Mouse (Mus musculus) midbrain, embryonic 14.5 days (tissue): ENCODE data around the gene Ajuba. TPM values are rescaled to one million over a fixed set of nuclear protein-coding genes. Genes with fewer than 3 reads are reported as not detected.

ENCODE experiments used
- ATAC-seq: fragments of 200-750 bp; cut with Nextera tagmentation; 2 replicates; pipeline ENCODE4 v1.8.0; 2017; ENCODE audit warnings: moderate number of reproducible peaks, moderate library complexity; ENCODE audit not compliant: low FRiP score, low TSS enrichment
- DNase-seq: peaks from one replicate; pipeline ENCODE4 v3.0.0-alpha.2; 2015
- H3K27ac ChIP-seq: fragments of 300-500 bp; sonication (generic); replicated peaks from 2 replicates; pipeline ENCODE4 v1.5.1; 2014; ENCODE audit warnings: mild to moderate bottlenecking, low read depth, low read length, moderate library complexity
- H3K27me3 ChIP-seq: fragments of 300-500 bp; sonication (generic); 2 replicates; pipeline ENCODE4 v1.6.1; 2014; ENCODE audit warnings: low read length, control low read depth, mixed read lengths; ENCODE audit not compliant: control insufficient read depth, insufficient read depth
- H3K36me3 ChIP-seq: fragments of 300-500 bp; sonication (generic); 2 replicates; pipeline ENCODE4 v1.6.1; 2014; ENCODE audit warnings: low read length, control low read depth; ENCODE audit not compliant: control insufficient read depth, insufficient read depth
- H3K4me1 ChIP-seq: fragments of 300-500 bp; sonication (generic); 2 replicates; pipeline ENCODE4 v1.6.1; 2014; ENCODE audit warnings: mild to moderate bottlenecking, antibody characterized with exemption, low read length, control low read depth; ENCODE audit not compliant: control insufficient read depth, insufficient read depth
- H3K4me2 ChIP-seq: fragments of 300-500 bp; sonication (generic); 2 replicates; pipeline ENCODE4 v1.6.1; 2014; ENCODE audit warnings: mild to moderate bottlenecking, low read length, moderate library complexity
- H3K4me3 ChIP-seq: fragments of 300-500 bp; sonication (generic); replicated peaks from 2 replicates; pipeline ENCODE4 v1.5.1; 2014; ENCODE audit warnings: low read depth, low read length
- H3K9ac ChIP-seq: fragments of 300-500 bp; sonication (generic); replicated peaks from 2 replicates; pipeline ENCODE4 v1.6.1; 2014; ENCODE audit warnings: mild to moderate bottlenecking, low read length, moderate library complexity
- H3K9me3 ChIP-seq: fragments of 300-500 bp; sonication (generic); 2 replicates; pipeline ENCODE4 v1.6.1; 2016; ENCODE audit warnings: low read length, control low read depth, mixed read lengths; ENCODE audit not compliant: control insufficient read depth
- WGBS: fragments of 180-500 bp; shearing (Covaris S2); extraction: QIAGEN DNeasy Blood & Tissue Kit; methylation state at CpG from one replicate; pipeline ENCODE4 v1.1.7; 2014; 5-methylcytosine and 5-hydroxymethylcytosine counted together
- polyA plus RNA-seq: library from polyadenylated mRNA; unstranded; fragments of >200 nt; fragmentation: Nextera tagmentation; extraction: Ambion mirVana; gene quantifications from 2 replicates; pipeline ENCODE4 v1.2.1, GENCODE M21; 2014

Gene Ajuba
- polyA plus RNA-seq, 1 experiment from 2014 or later: 4.8 TPM

DNA sequence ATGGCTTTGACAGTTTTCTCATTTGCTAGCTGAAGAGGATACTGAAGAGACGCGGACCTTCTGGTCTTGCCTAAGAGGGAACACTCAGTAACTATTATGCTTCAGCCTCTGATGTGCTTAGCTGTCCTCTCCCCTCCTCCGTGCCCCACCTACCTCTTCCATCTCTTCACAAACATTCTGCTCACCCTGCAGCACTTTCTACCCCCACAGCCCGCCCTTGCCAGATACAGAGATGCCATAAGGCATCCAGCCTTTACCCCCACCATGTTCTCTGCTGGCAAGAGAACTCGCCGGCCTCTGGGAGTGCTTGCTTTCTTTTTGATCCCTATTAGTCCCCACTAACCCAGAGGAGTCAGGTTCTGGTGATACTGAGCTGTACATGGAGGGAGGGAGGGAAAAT lies 33.3 kb upstream of the Ajuba start:
- Histone ChIP-seq H3K36me3 (peaks cover 30% of the 10 kb centered on the region), H3K9me3 (no peaks in the 10 kb centered on the region), H3K27me3 (no peaks in the 10 kb centered on the region), H3K4me1 (no peaks in the 10 kb centered on the region; the same call in 1 of the 2 replicates), H3K4me3 (no peak overlapping the region), H3K27ac (no peak overlapping the region), H3K4me2 (no peak overlapping the region), H3K9ac (no peak overlapping the region)
- 77% methylated on average over 6 of the region's 6 CpGs for WGBS
- no peak for DNase-seq
- ATAC-seq: no peak

DNA sequence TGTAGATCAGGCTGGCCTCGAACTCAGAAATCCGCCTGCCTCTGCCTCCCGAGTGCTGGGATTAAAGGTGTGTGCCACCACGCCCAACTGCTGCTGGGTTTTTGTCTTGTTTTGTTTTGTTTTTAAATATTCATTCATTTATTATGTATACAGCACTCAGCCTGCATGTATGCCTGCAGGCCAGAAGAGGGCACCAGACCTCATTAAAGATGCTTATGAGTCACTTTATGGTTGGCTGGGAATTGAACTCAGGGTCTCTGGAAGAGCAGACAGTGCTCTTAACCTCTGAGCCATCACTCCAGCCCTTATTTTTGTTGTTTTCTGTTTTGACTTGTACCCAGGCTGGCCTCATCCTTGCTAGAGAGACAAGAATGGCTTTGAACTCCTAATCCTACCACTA lies 32.6 kb upstream of the Ajuba start:
- Histone ChIP-seq H3K9ac (no peak overlapping the region), H3K36me3 (peaks cover 23% of the 10 kb centered on the region), H3K9me3 (no peaks in the 10 kb centered on the region), H3K4me1 (peaks cover under 1% of the 10 kb centered on the region; the same call in 1 of the 2 replicates), H3K27ac (no peak overlapping the region), H3K4me2 (no peak overlapping the region), H3K4me3 (no peak overlapping the region), H3K27me3 (no peaks in the 10 kb centered on the region)
- peak; percentile 60 for DNase-seq
- ATAC-seq: no peak
- 75% methylated on average over 4 of the region's 4 CpGs for WGBS

DNA sequence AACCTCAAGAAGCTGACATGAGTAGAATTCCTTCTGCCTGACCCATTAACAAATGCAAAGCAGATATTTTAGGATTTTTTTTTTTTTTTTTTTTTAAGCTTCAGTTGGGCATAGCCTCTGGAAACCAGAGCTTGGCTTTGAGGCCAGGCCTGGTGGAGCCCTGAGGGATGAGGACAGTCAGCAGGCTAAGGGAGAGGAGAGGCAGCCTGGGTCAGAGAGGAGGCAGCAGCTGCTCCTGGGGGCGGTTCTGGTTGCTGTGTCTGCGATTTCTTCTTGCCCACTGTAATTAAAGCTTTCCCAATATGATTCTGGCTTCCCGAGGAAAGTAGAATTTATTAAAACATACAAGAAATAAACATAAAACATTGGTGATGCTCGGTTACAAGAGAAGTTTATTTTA lies 31.9 kb upstream of the Ajuba start:
- Histone ChIP-seq H3K4me2 (no peak overlapping the region), H3K27ac (no peak overlapping the region), H3K9ac (no peak overlapping the region), H3K9me3 (no peaks in the 10 kb centered on the region), H3K36me3 (peaks cover 19% of the 10 kb centered on the region), H3K27me3 (no peaks in the 10 kb centered on the region), H3K4me3 (no peak overlapping the region), H3K4me1 (peaks cover 7% of the 10 kb centered on the region; the same call in 1 of the 2 replicates)
- WGBS: 77% methylated on average over 4 of the region's 4 CpGs
- DNase-seq (no peak), ATAC-seq (no peak)

DNA sequence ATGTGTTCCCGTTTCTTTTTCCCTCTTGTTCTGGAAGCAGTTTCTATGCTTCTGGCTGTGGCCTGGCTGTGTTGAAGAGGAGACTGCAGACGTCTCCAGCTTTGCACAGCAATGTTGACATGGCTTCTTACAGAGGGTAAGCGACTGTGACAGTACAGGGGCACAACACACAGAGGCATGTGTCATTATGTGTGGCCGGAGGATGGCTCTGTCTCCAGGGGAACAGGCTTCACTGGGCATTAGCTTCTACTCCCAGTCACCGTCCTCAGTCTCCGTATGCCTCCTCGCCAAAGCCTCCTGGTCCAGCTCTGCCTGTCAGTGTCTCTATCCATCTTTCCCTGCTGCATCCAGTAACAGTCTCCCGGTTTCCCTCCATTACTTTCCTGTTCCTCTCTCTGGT lies 29.9 kb upstream of the Ajuba start:
- Histone ChIP-seq H3K9ac (no peak overlapping the region), H3K9me3 (no peaks in the 10 kb centered on the region), H3K4me1 (peaks cover 14% of the 10 kb centered on the region; the same call in 1 of the 2 replicates), H3K4me3 (no peak overlapping the region), H3K27ac (no peak overlapping the region), H3K36me3 (peaks cover 7% of the 10 kb centered on the region), H3K4me2 (no peak overlapping the region), H3K27me3 (no peaks in the 10 kb centered on the region)
- 33% methylated on average over 8 of the region's 8 CpGs for WGBS
- DNase-seq (no peak), ATAC-seq (no peak)

DNA sequence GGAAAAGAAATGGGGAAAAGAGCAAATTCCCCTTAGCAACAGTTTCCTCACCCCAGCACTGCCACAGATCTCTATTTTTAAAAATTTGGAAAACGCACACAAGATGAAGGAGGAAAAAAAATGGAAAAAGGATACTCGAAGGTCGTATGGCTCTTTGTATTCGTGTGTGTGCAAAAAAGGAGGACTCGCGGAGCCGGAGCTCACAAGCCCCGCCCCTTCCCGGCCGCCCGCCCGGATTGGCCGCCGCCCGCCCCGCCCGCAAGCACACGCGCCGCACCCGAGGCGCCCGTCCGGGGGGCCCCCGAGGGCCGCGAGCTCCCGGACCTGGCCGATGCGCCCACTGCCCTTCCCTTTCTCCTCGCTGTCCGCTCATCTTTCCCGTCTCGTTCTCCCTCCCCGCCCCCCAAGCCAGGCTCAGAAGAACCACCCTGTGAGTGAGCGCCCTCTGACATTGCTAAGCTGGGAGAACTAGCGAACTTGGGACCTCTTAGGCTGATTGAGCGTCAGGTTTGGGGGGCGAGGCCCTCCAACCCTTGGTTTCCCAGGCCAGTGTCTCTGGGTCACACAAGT lies 28.5 kb upstream of the Ajuba start, which contains the start of gene 4931414P19Rik:
4931414P19Rik (minus strand) TSS at position 242 of the 570 bp plus-strand sequence.
- ATAC-seq: peak; percentile 38; the same call in 1 of the 2 replicates
- H3K4me2 ChIP-seq: peak within 1 kb of the TSS; percentile 64
- under 1% methylated on average over 31 of the region's 39 CpGs for WGBS
- no peaks in the 10 kb centered on the region for H3K36me3 ChIP-seq
- H3K27me3 ChIP-seq: no peaks in the 10 kb centered on the region
- peak within 1 kb of the TSS; percentile 58 for H3K9ac ChIP-seq
- H3K4me1 ChIP-seq: peaks cover 16% of the 10 kb centered on the region; the same call in 1 of the 2 replicates
- H3K27ac ChIP-seq: peak within 1 kb of the TSS; percentile 69
- H3K9me3 ChIP-seq: no peaks in the 10 kb centered on the region
- peak within 1 kb of the TSS; percentile 45 for H3K4me3 ChIP-seq
- DNase-seq: peak; percentile 89

DNA sequence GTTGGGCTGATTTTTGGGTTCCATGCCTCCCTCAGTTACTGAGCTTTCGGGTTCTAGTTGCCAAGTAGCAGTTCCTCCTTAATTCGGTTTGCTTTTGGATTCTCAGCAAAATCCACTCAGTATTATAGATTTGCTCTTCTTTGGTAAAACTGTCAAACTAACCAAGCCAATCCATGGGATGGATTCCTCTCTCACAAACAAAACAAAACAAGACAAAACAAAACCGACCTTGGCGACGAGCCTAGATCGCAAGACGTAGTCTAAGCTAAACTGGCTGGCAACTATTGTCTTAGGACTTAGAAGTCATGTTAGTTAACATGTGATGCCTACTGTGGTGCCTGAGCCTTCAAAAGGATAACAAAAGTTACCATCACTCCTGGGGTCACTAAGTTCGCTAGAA lies 26.3 kb upstream of the Ajuba start:
- Histone ChIP-seq H3K9ac (no peak overlapping the region), H3K27me3 (no peaks in the 10 kb centered on the region), H3K36me3 (no peaks in the 10 kb centered on the region), H3K9me3 (no peaks in the 10 kb centered on the region), H3K4me2 (peak overlapping the region; percentile 64), H3K27ac (peak overlapping the region; percentile 92), H3K4me3 (peak overlapping the region; percentile 52), H3K4me1 (peaks cover 16% of the 10 kb centered on the region; the same call in 1 of the 2 replicates)
- 85% methylated on average over 8 of the region's 8 CpGs for WGBS
- ATAC-seq (no peak), DNase-seq (peak; percentile 46)

DNA sequence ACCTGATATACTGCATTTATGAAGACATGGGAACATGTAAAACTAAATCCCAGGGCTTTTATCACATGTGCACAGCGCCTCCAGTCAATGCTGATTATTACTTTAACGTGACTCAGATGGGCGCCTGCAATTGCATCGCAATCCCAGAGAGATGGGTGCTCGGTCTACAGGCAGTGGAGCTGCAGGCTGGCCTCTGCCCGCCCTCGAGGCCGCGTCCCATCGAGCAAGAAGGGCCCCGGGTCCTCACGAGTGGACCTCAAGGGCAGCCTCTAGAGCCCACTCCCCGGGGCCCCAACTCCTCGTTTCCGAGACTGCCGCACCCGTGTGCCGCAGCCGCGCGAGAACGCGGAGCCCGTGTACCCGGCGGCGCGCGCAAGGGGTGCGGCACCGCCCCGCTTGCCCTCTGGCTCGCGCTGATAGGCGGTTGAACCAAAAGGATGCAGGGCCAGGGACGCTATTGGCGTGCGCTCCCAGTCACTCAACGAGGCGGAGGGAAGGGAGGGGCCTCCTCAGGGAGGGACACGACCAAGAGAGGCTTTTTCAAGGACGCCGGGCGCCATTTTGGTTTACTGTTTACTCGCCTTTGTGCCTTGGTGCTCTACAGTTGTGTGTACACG lies 25.8 kb upstream of the Ajuba start:
- H3K36me3 ChIP-seq: no peaks in the 10 kb centered on the region
- DNase-seq (peak; percentile 98), ATAC-seq (peak; percentile 99)
- peak overlapping the region; percentile 52 for H3K4me3 ChIP-seq
- under 1% methylated on average over 46 of the region's 46 CpGs for WGBS
- no peaks in the 10 kb centered on the region for H3K9me3 ChIP-seq
- peak overlapping the region; percentile 92 for H3K27ac ChIP-seq
- peak overlapping the region; percentile 68 for H3K9ac ChIP-seq
- peak overlapping the region; percentile 64 for H3K4me2 ChIP-seq
- H3K4me1 ChIP-seq: peaks cover 16% of the 10 kb centered on the region; the same call in 1 of the 2 replicates
- H3K27me3 ChIP-seq: no peaks in the 10 kb centered on the region

DNA sequence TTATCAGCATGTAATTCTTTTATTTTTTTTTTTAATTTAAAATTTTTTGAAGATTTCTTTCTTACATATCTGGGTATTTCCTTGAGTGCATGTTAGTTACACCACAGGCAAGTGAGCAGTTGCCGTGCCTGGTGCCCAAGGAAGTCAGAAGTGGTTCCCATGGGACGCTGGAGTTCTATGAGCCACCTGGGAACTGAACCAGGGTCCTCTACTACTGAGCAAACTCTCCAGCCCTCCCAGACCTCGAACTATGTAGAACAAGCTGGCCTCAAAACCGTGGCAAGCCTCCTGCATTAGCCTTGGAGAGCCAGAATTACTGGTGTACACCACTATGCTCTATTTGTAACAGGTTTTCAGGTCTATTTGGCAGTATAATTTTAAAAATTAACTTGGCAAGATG lies 25.3 kb upstream of the Ajuba start:
- Histone ChIP-seq H3K27ac (peak overlapping the region; percentile 92), H3K4me3 (peak overlapping the region; percentile 52), H3K9ac (peak overlapping the region; percentile 68), H3K36me3 (no peaks in the 10 kb centered on the region), H3K4me2 (peak overlapping the region; percentile 64), H3K27me3 (no peaks in the 10 kb centered on the region), H3K9me3 (no peaks in the 10 kb centered on the region), H3K4me1 (peaks cover 16% of the 10 kb centered on the region; the same call in 1 of the 2 replicates)
- peak; percentile 12; the same call in 1 of the 2 replicates for ATAC-seq
- WGBS: 31% methylated on average over 4 of the region's 4 CpGs
- DNase-seq: peak; percentile 57

DNA sequence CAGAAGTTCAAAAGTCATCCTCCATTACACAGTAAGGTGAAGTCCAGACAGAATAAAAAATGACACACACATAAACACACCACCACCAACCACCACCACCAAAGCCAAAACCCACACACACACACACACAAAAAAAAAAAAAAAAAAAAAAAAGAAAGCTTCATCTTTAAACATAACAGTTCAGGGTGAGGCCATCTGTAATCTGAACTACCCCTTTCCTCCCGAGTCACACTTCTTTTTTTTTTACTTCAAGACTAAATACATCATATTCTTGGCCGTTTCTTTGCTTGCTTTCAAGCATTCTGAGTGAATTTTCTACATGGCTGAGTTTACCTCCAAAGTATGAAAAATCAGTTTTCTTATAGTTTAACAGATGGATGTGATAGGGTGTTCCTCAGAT lies 24.2 kb upstream of the Ajuba start:
- Histone ChIP-seq H3K27ac (no peak overlapping the region), H3K36me3 (no peaks in the 10 kb centered on the region), H3K27me3 (no peaks in the 10 kb centered on the region), H3K4me2 (no peak overlapping the region), H3K9ac (no peak overlapping the region), H3K4me3 (no peak overlapping the region), H3K9me3 (no peaks in the 10 kb centered on the region), H3K4me1 (peaks cover 16% of the 10 kb centered on the region; the same call in 1 of the 2 replicates)
- WGBS: 77% methylated on average over 2 of the region's 2 CpGs
- DNase-seq: no peak
- ATAC-seq: no peak
